Mouse (Mus musculus): ENCODE data around the gene Mgmt. TPM values are rescaled to one million over a fixed set of nuclear protein-coding genes. Genes with fewer than 3 reads are reported as not detected.

Gene Mgmt
- total RNA-seq, 1 experiment from 2014 or later: 3.0 TPM

GRCm38 (mm10) chr7:136895356-136895755 is 942 bp downstream of the Mgmt start:
- no peak for ATAC-seq (replicated peaks in 1 of 2; ENCODE audit: insufficient read depth in 1 of 2, low FRiP score in 2 of 2, low TSS enrichment in 1 of 2, low read depth in 1 of 2, poor library complexity in 2 of 2, severe bottlenecking in 2 of 2)

GRCm38 (mm10) chr7:136895851-136896250 is 1.4 kb downstream of the Mgmt start:
- no peak for ATAC-seq (replicated peaks in 1 of 2; ENCODE audit: insufficient read depth in 1 of 2, low FRiP score in 2 of 2, low TSS enrichment in 1 of 2, low read depth in 1 of 2, poor library complexity in 2 of 2, severe bottlenecking in 2 of 2)

GRCm38 (mm10) chr7:136897481-136897880 is 3.1 kb downstream of the Mgmt start:
- no peak for ATAC-seq (replicated peaks in 1 of 2; ENCODE audit: insufficient read depth in 1 of 2, low FRiP score in 2 of 2, low TSS enrichment in 1 of 2, low read depth in 1 of 2, poor library complexity in 2 of 2, severe bottlenecking in 2 of 2)

GRCm38 (mm10) chr7:136898005-136898404 is 3.6 kb downstream of the Mgmt start:
- ATAC-seq (replicated peaks in 1 of 2; ENCODE audit: insufficient read depth in 1 of 2, low FRiP score in 2 of 2, low TSS enrichment in 1 of 2, low read depth in 1 of 2, poor library complexity in 2 of 2, severe bottlenecking in 2 of 2): no peak

- no peak for ATAC-seq (replicated peaks in 1 of 2; ENCODE audit: insufficient read depth in 1 of 2, low FRiP score in 2 of 2, low TSS enrichment in 1 of 2, low read depth in 1 of 2, poor library complexity in 2 of 2, severe bottlenecking in 2 of 2)
These were observed 14.3 kb downstream of the Mgmt start for GRCm38 (mm10) chr7:136908616-136909144.

- no peak for ATAC-seq (replicated peaks in 1 of 2; ENCODE audit: insufficient read depth in 1 of 2, low FRiP score in 2 of 2, low TSS enrichment in 1 of 2, low read depth in 1 of 2, poor library complexity in 2 of 2, severe bottlenecking in 2 of 2)
These were observed 18.5 kb downstream of the Mgmt start for GRCm38 (mm10) chr7:136912901-136913300.

GRCm38 (mm10) chr7:136916021-136916420 is 21.6 kb downstream of the Mgmt start:
- no peak for ATAC-seq (replicated peaks in 1 of 2; ENCODE audit: insufficient read depth in 1 of 2, low FRiP score in 2 of 2, low TSS enrichment in 1 of 2, low read depth in 1 of 2, poor library complexity in 2 of 2, severe bottlenecking in 2 of 2)

- ATAC-seq (replicated peaks in 1 of 2; ENCODE audit: insufficient read depth in 1 of 2, low FRiP score in 2 of 2, low TSS enrichment in 1 of 2, low read depth in 1 of 2, poor library complexity in 2 of 2, severe bottlenecking in 2 of 2): no peak
These were observed 26.8 kb downstream of the Mgmt start for GRCm38 (mm10) chr7:136920976-136921755.

- no peak for ATAC-seq (replicated peaks in 1 of 2; ENCODE audit: insufficient read depth in 1 of 2, low FRiP score in 2 of 2, low TSS enrichment in 1 of 2, low read depth in 1 of 2, poor library complexity in 2 of 2, severe bottlenecking in 2 of 2)
These were observed 27.8 kb downstream of the Mgmt start for GRCm38 (mm10) chr7:136922230-136922629.

GRCm38 (mm10) chr7:136924610-136925260 is 30.3 kb downstream of the Mgmt start:
- ATAC-seq (replicated peaks in 1 of 2; ENCODE audit: insufficient read depth in 1 of 2, low FRiP score in 2 of 2, low TSS enrichment in 1 of 2, low read depth in 1 of 2, poor library complexity in 2 of 2, severe bottlenecking in 2 of 2): no peak

- no peak for ATAC-seq (replicated peaks in 1 of 2; ENCODE audit: insufficient read depth in 1 of 2, low FRiP score in 2 of 2, low TSS enrichment in 1 of 2, low read depth in 1 of 2, poor library complexity in 2 of 2, severe bottlenecking in 2 of 2)
These were observed 31.8 kb downstream of the Mgmt start for GRCm38 (mm10) chr7:136926178-136926577.

- no peak for ATAC-seq (replicated peaks in 1 of 2; ENCODE audit: insufficient read depth in 1 of 2, low FRiP score in 2 of 2, low TSS enrichment in 1 of 2, low read depth in 1 of 2, poor library complexity in 2 of 2, severe bottlenecking in 2 of 2)
These were observed 36.0 kb downstream of the Mgmt start for GRCm38 (mm10) chr7:136930451-136930850.

- no peak for ATAC-seq (replicated peaks in 1 of 2; ENCODE audit: insufficient read depth in 1 of 2, low FRiP score in 2 of 2, low TSS enrichment in 1 of 2, low read depth in 1 of 2, poor library complexity in 2 of 2, severe bottlenecking in 2 of 2)
These were observed 39.0 kb downstream of the Mgmt start for GRCm38 (mm10) chr7:136933367-136933766.

- no peak for ATAC-seq (replicated peaks in 1 of 2; ENCODE audit: insufficient read depth in 1 of 2, low FRiP score in 2 of 2, low TSS enrichment in 1 of 2, low read depth in 1 of 2, poor library complexity in 2 of 2, severe bottlenecking in 2 of 2)
These were observed 39.9 kb downstream of the Mgmt start for GRCm38 (mm10) chr7:136934336-136934735.

- ATAC-seq (replicated peaks in 1 of 2; ENCODE audit: insufficient read depth in 1 of 2, low FRiP score in 2 of 2, low TSS enrichment in 1 of 2, low read depth in 1 of 2, poor library complexity in 2 of 2, severe bottlenecking in 2 of 2): no peak
These were observed 40.4 kb downstream of the Mgmt start for GRCm38 (mm10) chr7:136934784-136935183.

GRCm38 (mm10) chr7:136938371-136938770 is 44.0 kb downstream of the Mgmt start:
- ATAC-seq (replicated peaks in 1 of 2; ENCODE audit: insufficient read depth in 1 of 2, low FRiP score in 2 of 2, low TSS enrichment in 1 of 2, low read depth in 1 of 2, poor library complexity in 2 of 2, severe bottlenecking in 2 of 2): no peak

- ATAC-seq (replicated peaks in 1 of 2; ENCODE audit: insufficient read depth in 1 of 2, low FRiP score in 2 of 2, low TSS enrichment in 1 of 2, low read depth in 1 of 2, poor library complexity in 2 of 2, severe bottlenecking in 2 of 2): no peak
These were observed 48.0 kb downstream of the Mgmt start for GRCm38 (mm10) chr7:136942414-136942813.

GRCm38 (mm10) chr7:136943886-136944285 is 49.5 kb downstream of the Mgmt start:
- ATAC-seq (replicated peaks in 1 of 2; ENCODE audit: insufficient read depth in 1 of 2, low FRiP score in 2 of 2, low TSS enrichment in 1 of 2, low read depth in 1 of 2, poor library complexity in 2 of 2, severe bottlenecking in 2 of 2): no peak

All from hematopoietic stem cell, adult 5-6 weeks (primary cell).